Mouse (Mus musculus): ENCODE results near the gene Igdcc3.

GRCm38 (mm10) chr9:65178336-65179213, 37.6 kb downstream of the Igdcc3 start:
- TF ChIP-seq GATA1 (IDR thresholded peaks at IDR 0.05; ENCODE audit: borderline replicate concordance, low read length) (no peak), FLI1 (IDR thresholded peaks at IDR 0.05; ENCODE audit: low read length) (no peak)

Measured in megakaryocyte, embryonic 14.5 days (primary cell).